Mouse (Mus musculus) liver, postnatal 0 days (tissue): ENCODE results near the gene Nars2.

Experiments used
- CTCF ChIP-seq: sonication (generic); IDR thresholded peaks from 2 replicates; pipeline ENCODE4 v1.5.1; 2016; ENCODE audit warnings: antibody characterized with exemption, low read depth
- EP300 ChIP-seq: IDR thresholded peaks from 2 replicates; pipeline ENCODE4 v1.6.1; 2016; ENCODE audit warnings: antibody characterized with exemption, low read depth, mild to moderate bottlenecking

DNA sequence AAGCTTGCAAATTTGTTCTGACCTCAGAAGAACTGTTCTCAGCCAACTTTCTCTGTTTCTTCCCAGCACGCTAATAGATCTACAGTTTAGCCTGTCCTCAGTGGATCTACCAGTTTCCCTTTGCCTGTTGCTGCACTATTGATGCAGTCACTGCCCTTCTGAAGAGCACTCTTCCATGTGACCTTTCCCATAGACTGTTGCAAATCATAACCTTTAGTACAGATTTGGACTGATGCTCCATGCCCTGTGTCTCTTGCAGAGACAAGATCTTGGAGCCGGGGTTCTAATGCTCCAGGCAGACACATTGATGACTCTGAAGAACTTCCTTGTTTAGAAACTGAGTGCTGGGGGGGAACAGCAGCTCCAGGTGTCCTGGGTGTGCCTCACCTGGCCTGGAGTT is 30.1 kb downstream of the Nars2 start:
- TF ChIP-seq CTCF (no peak), EP300 (no peak)
